Mouse (Mus musculus) liver, embryonic 12.5 days (tissue): ENCODE results near the gene Ak1. TPM values are rescaled to one million over a fixed set of nuclear protein-coding genes. Genes with fewer than 3 reads are reported as not detected.

Experiments
- ATAC-seq: fragments of 200-750 bp; cut with Nextera tagmentation; 2 replicates; pipeline ENCODE4 v1.8.0; 2017; ENCODE audit warnings: moderate number of reproducible peaks, mild to moderate bottlenecking, moderate library complexity
- H3K27ac ChIP-seq: fragments of 300-500 bp; sonication (generic); 2 replicates; pipeline ENCODE4 v1.5.1; 2016; ENCODE audit warnings: mild to moderate bottlenecking
- H3K27me3 ChIP-seq: fragments of 300-500 bp; sonication (generic); replicated peaks from 2 replicates; pipeline ENCODE4 v1.6.1; 2016; ENCODE audit warnings: mild to moderate bottlenecking, moderate library complexity
- H3K36me3 ChIP-seq: fragments of 300-500 bp; sonication (generic); 2 replicates; pipeline ENCODE4 v1.6.1; 2016; ENCODE audit warnings: mild to moderate bottlenecking, moderate library complexity
- H3K4me1 ChIP-seq: fragments of 300-500 bp; sonication (generic); 2 replicates; pipeline ENCODE4 v1.6.1; 2016
- H3K4me2 ChIP-seq: fragments of 300-500 bp; sonication (generic); 2 replicates; pipeline ENCODE4 v1.6.1; 2016; ENCODE audit warnings: mild to moderate bottlenecking, moderate library complexity
- H3K4me3 ChIP-seq: fragments of 300-500 bp; sonication (generic); 2 replicates; pipeline ENCODE4 v1.5.1; 2016; ENCODE audit warnings: mild to moderate bottlenecking, moderate library complexity
- H3K9ac ChIP-seq: fragments of 300-500 bp; sonication (generic); 2 replicates; pipeline ENCODE4 v1.6.1; 2016; ENCODE audit warnings: mild to moderate bottlenecking, moderate library complexity
- H3K9me3 ChIP-seq: fragments of 300-500 bp; sonication (generic); replicated peaks from 2 replicates; pipeline ENCODE4 v1.6.1; 2016; ENCODE audit warnings: mild to moderate bottlenecking, moderate library complexity
- WGBS: fragments of 180-500 bp; shearing (Covaris S2); methylation state at CpG from one replicate; pipeline ENCODE4 v1.1.7; 2016; ENCODE audit not compliant: insufficient replicate concordance; 5-methylcytosine and 5-hydroxymethylcytosine counted together
- microRNA counts: library from miRNA; unstranded; fragments of <30 nt; microRNA quantifications from one replicate; lab custom pipeline; 2017
- microRNA-seq: library from miRNA; unstranded; fragments of <30 nt; microRNA quantifications from one replicate; pipeline ENCODE4, GENCODE M21; 2017
- polyA plus RNA-seq: library from polyadenylated mRNA; unstranded; fragments of >200 nt; fragmentation: Nextera tagmentation; extraction: Ambion mirVana; gene quantifications from 2 replicates; pipeline ENCODE4 v1.2.1, GENCODE M21; 2016

The Ak1 gene
- polyA plus RNA-seq, 1 experiment from 2014 or later, result 2.6 TPM

GRCm38 (mm10) chr2:32681754-32682153, 60.2 kb downstream of the Ak1 start:
- H3K9me3 ChIP-seq, result peaks cover 3% of the 10 kb centered on the region; the same call in 1 of the 2 replicates
- H3K4me1 ChIP-seq, result peaks cover 25% of the 10 kb centered on the region
- ATAC-seq, result no peak
- 65% methylated on average over 6 of the region's 6 CpGs for WGBS
- peaks cover 95% of the 10 kb centered on the region for H3K36me3 ChIP-seq
- no peaks in the 10 kb centered on the region for H3K27me3 ChIP-seq
- no peak overlapping the region for H3K9ac ChIP-seq
- no peak overlapping the region for H3K4me3 ChIP-seq
- H3K4me2 ChIP-seq, result no peak overlapping the region
- H3K27ac ChIP-seq, result no peak overlapping the region

DNA sequence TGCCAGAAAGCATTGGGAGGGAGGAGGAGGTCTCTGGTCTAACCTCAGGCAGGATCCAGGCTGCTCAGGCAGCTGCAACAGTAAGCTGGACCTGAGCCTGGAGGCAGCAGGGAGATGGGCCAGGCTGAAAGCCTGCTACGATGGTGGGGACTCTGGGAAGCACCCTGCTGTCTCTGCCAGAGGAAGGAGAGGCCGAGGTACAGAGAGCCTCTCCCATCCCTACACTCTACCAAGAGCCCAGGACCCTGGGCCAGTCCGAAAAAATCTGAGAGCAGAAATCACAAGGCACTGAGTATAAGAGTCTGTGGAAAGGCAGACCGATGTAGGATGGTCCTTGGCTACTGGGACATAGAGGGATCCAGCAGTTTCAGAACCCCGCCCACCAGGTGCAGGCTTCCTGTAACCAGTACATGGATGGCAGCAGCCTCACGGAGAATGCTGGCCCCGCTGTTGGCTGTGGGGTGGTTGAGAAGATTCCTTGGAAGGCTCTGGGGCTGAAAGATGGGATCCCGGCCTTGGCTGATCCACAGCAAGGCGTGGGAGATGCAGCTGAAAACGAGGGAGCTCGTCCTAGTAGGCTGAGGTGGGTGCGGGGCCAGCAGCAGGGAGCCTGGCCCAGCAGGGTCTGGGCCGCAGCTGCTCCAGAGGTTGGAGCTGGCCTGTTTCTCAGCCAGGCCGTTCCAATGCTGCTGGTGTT, 61.3 kb downstream of the Ak1 start:
- Histone ChIP-seq H3K36me3 (peaks cover 95% of the 10 kb centered on the region), H3K9ac (no peak overlapping the region), H3K27ac (no peak overlapping the region), H3K27me3 (no peaks in the 10 kb centered on the region), H3K4me1 (peaks cover 25% of the 10 kb centered on the region), H3K4me3 (no peak overlapping the region), H3K4me2 (no peak overlapping the region), H3K9me3 (no peaks in the 10 kb centered on the region)
- ATAC-seq, result no peak
- WGBS, result 77% methylated on average over 14 of the region's 14 CpGs

DNA sequence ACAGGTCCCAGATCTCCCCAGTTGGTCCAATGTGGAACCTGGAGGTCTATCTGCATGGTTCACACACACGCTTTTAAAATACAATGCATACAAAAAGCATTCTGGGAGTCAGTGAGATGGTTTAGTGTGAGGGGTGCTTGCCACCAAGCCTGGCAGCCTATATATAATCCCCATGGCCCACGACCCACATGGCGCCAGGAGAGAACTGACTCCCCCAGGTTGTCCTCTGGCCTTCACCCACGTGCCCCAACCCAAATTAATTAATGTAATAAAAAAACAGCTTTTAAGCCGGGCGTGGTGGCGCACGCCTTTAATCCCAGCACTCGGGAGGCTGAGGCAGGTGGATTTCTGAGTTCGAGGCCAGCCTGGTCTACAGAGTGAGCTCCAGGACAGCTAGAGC, 62.1 kb downstream of the Ak1 start:
- no peak overlapping the region for H3K9ac ChIP-seq
- WGBS, result 80% methylated on average over 10 of the region's 10 CpGs
- no peak for ATAC-seq
- peaks cover 22% of the 10 kb centered on the region for H3K4me1 ChIP-seq
- H3K27me3 ChIP-seq, result no peaks in the 10 kb centered on the region
- H3K27ac ChIP-seq, result no peak overlapping the region
- H3K4me3 ChIP-seq, result no peak overlapping the region
- H3K9me3 ChIP-seq, result no peaks in the 10 kb centered on the region
- no peak overlapping the region for H3K4me2 ChIP-seq
- peaks cover 97% of the 10 kb centered on the region for H3K36me3 ChIP-seq

MicroRNAs encoded within 50 kb of the gene (microRNA counts, 519-probe panel; counts per million panel counts)
- microRNA mmu-miR-1954 (lab: Ali Mortazavi, UCI), result 582 counts per million, percentile 70 among the panel's probes with 10 or more counts

Small RNAs within 50 kb of the gene (microRNA-seq; reads per million reads assigned to microRNA genes)
- gene Gm47291 (not detected), gene Mir1954 (not detected)

Other genes with a start within 250 kb of the Ak1 start
- gene 1110008P14Rik, start 239.8 kb upstream of the Ak1 start, polyA plus RNA-seq, result 36.2 and 40.6 TPM in 2 replicates
- 15.2 and 17.7 TPM in 2 replicates for gene Lcn2, start 233.5 kb upstream of the Ak1 start, polyA plus RNA-seq
- gene Ptges2, start 225.9 kb upstream of the Ak1 start, polyA plus RNA-seq, result 19.3 and 21.1 TPM in 2 replicates
- 2.9 and 3.2 TPM in 2 replicates for gene Naif1, start 171.3 kb upstream of the Ak1 start, polyA plus RNA-seq
- 11.4 and 11.9 TPM in 2 replicates for gene Slc25a25, start 170.3 kb upstream of the Ak1 start, polyA plus RNA-seq
- 2.4 and 2.5 TPM in 2 replicates for gene Fam102a, start 86.4 kb upstream of the Ak1 start, polyA plus RNA-seq
- 69.5 and 73.8 TPM in 2 replicates for gene Dpm2, start 50.9 kb upstream of the Ak1 start, polyA plus RNA-seq
- gene Pip5kl1, start 47.0 kb upstream of the Ak1 start, polyA plus RNA-seq, result 0.13 TPM in 1 of 2 replicates, not detected in the other
- gene 9430097D07Rik, start 46.1 kb upstream of the Ak1 start, polyA plus RNA-seq, result not detected in 2 replicates
- gene St6galnac4, start 34.7 kb upstream of the Ak1 start, polyA plus RNA-seq, result 17.5 and 18.9 TPM in 2 replicates
- 14.5 and 15.4 TPM in 2 replicates for gene St6galnac6, start 22.0 kb upstream of the Ak1 start, polyA plus RNA-seq
- gene Eng, start 24.8 kb downstream of the Ak1 start, polyA plus RNA-seq, result 32.4 and 35.4 TPM in 2 replicates
- gene Fpgs, start 82.4 kb downstream of the Ak1 start, polyA plus RNA-seq, result 32.8 and 35.8 TPM in 2 replicates
- 85.3 and 86.1 TPM in 2 replicates for gene Cdk9, start 91.3 kb downstream of the Ak1 start, polyA plus RNA-seq
- 9.7 and 10.1 TPM in 2 replicates for gene Sh2d3c, start 99.3 kb downstream of the Ak1 start, polyA plus RNA-seq
- gene 6330409D20Rik, start 119.3 kb downstream of the Ak1 start, polyA plus RNA-seq, result not detected in 2 replicates
- gene Tor2a, start 135.5 kb downstream of the Ak1 start, polyA plus RNA-seq, result 35.9 and 36.6 TPM in 2 replicates
- gene Ttc16, start 153.9 kb downstream of the Ak1 start, polyA plus RNA-seq, result 0.12 and 0.26 TPM in 2 replicates
- gene Ptrh1, start 154.0 kb downstream of the Ak1 start, polyA plus RNA-seq, result 3.3 and 3.5 TPM in 2 replicates
- gene Cfap157, start 162.7 kb downstream of the Ak1 start, polyA plus RNA-seq, result 0.44 and 0.54 TPM in 2 replicates
- 5.8 and 5.9 TPM in 2 replicates for gene Stxbp1, start 225.5 kb downstream of the Ak1 start, polyA plus RNA-seq